Mouse (Mus musculus): ENCODE measurements around the gene Nckap5l. TPM values are rescaled to one million over a fixed set of nuclear protein-coding genes. Genes with fewer than 3 reads are reported as not detected.

Gene Nckap5l
- total and polyA plus RNA-seq, 3 experiments: 3.5 to 5.2 (median 4.2) TPM

GRCm38 (mm10) chr15:99500320-99500719, 42.8 kb upstream of the Nckap5l start:
- intact Hi-C loops (cut with DNase I): no loop called here
- Histone ChIP-seq H3K79me2 (replicated peaks; ENCODE audit: control insufficient read depth, insufficient read depth, low read length) (no peaks in the 10 kb centered on the region), H3K4me1 (ENCODE audit: control insufficient read depth, insufficient read depth, low read length) (peaks cover 9% of the 10 kb centered on the region)

GRCm38 (mm10) chr15:99499726-99500125, 42.2 kb upstream of the Nckap5l start:
- H3K79me2 ChIP-seq (replicated peaks; ENCODE audit: control insufficient read depth, insufficient read depth, low read length): no peaks in the 10 kb centered on the region
- intact Hi-C loops (cut with DNase I): loop anchor here (5.0 kb wide), 2 partner anchors 188 to 408 kb away; no protein-coding TSS in a partner anchor
- H3K36me3 ChIP-seq (ENCODE audit: control insufficient read depth, insufficient read depth, low read length): no peaks in the 10 kb centered on the region
- no peak for TF ChIP-seq EP300 (IDR thresholded peaks at IDR 0.05; ENCODE audit: insufficient read depth, low read depth, low read length)
- no peak for TF ChIP-seq POLR2A (IDR thresholded peaks at IDR 0.05; ENCODE audit: insufficient read depth, low read depth, low read length)
- TF ChIP-seq CTCF (IDR thresholded peaks at IDR 0.05): no peak
- no peaks in the 10 kb centered on the region for H3K27me3 ChIP-seq (ENCODE audit: control insufficient read depth, insufficient read depth, low read length)
- 32% methylated on average over 6 of the region's 6 CpGs for WGBS
- no peak overlapping the region for H3K27ac ChIP-seq
- H3K9ac ChIP-seq (ENCODE audit: low read depth, low read length): no peak overlapping the region
- no peak for DNase-seq
- H3K4me3 ChIP-seq: no peak overlapping the region
- H3K4me1 ChIP-seq (ENCODE audit: control insufficient read depth, insufficient read depth, low read length): peaks cover 9% of the 10 kb centered on the region

More at GRCm38 (mm10) chr15:99500320-99500719, 42.8 kb upstream of the Nckap5l start:
- no peak for DNase-seq
- Histone ChIP-seq H3K27me3 (ENCODE audit: control insufficient read depth, insufficient read depth, low read length) (no peaks in the 10 kb centered on the region), H3K27ac (no peak overlapping the region), H3K9ac (ENCODE audit: low read depth, low read length) (no peak overlapping the region), H3K36me3 (ENCODE audit: control insufficient read depth, insufficient read depth, low read length) (no peaks in the 10 kb centered on the region), H3K4me3 (no peak overlapping the region)
- WGBS: 40% methylated on average over 5 of the region's 5 CpGs
- TF ChIP-seq CTCF (IDR thresholded peaks at IDR 0.05) (no peak), EP300 (IDR thresholded peaks at IDR 0.05; ENCODE audit: insufficient read depth, low read depth, low read length) (no peak), POLR2A (IDR thresholded peaks at IDR 0.05; ENCODE audit: insufficient read depth, low read depth, low read length) (no peak)

- Histone ChIP-seq H3K79me2 (replicated peaks; ENCODE audit: control insufficient read depth, insufficient read depth, low read length) (no peaks in the 10 kb centered on the region), H3K27ac (no peak overlapping the region; the same call in 1 of the 2 replicates), H3K27me3 (ENCODE audit: control insufficient read depth, insufficient read depth, low read length) (no peaks in the 10 kb centered on the region), H3K36me3 (ENCODE audit: control insufficient read depth, insufficient read depth, low read length) (no peaks in the 10 kb centered on the region), H3K4me1 (ENCODE audit: control insufficient read depth, insufficient read depth, low read length) (peaks cover 9% of the 10 kb centered on the region), H3K9ac (ENCODE audit: low read depth, low read length) (no peak overlapping the region), H3K4me3 (no peak overlapping the region)
- intact Hi-C loops (cut with DNase I): loop anchor here (5.0 kb wide), 2 partner anchors 189 to 409 kb away; no protein-coding TSS in a partner anchor
- peak; percentile 36 to 61 for DNase-seq
- TF ChIP-seq CTCF (IDR thresholded peaks at IDR 0.05) (no peak), EP300 (IDR thresholded peaks at IDR 0.05; ENCODE audit: insufficient read depth, low read depth, low read length) (no peak), POLR2A (IDR thresholded peaks at IDR 0.05; ENCODE audit: insufficient read depth, low read depth, low read length) (no peak)
- WGBS: 25% methylated on average over 4 of the region's 4 CpGs
Observed at GRCm38 (mm10) chr15:99498781-99499180, 41.2 kb upstream of the Nckap5l start.

GRCm38 (mm10) chr15:99498356-99498755, 40.8 kb upstream of the Nckap5l start:
- intact Hi-C loops (cut with DNase I): loop anchor here (5.0 kb wide), 2 partner anchors 189 to 409 kb away; no protein-coding TSS in a partner anchor
- no peaks in the 10 kb centered on the region for H3K27me3 ChIP-seq (ENCODE audit: control insufficient read depth, insufficient read depth, low read length)
- H3K4me1 ChIP-seq (ENCODE audit: control insufficient read depth, insufficient read depth, low read length): peaks cover 9% of the 10 kb centered on the region
- DNase-seq: no peak
- WGBS: 28% methylated on average over 4 of the region's 4 CpGs
- peak overlapping the region; percentile 49 for H3K27ac ChIP-seq
- no peak overlapping the region for H3K9ac ChIP-seq (ENCODE audit: low read depth, low read length)
- no peaks in the 10 kb centered on the region for H3K79me2 ChIP-seq (replicated peaks; ENCODE audit: control insufficient read depth, insufficient read depth, low read length)
- H3K4me3 ChIP-seq: no peak overlapping the region
- TF ChIP-seq EP300 (IDR thresholded peaks at IDR 0.05; ENCODE audit: insufficient read depth, low read depth, low read length) (no peak), POLR2A (IDR thresholded peaks at IDR 0.05; ENCODE audit: insufficient read depth, low read depth, low read length) (no peak), CTCF (IDR thresholded peaks at IDR 0.05) (no peak)
- H3K36me3 ChIP-seq (ENCODE audit: control insufficient read depth, insufficient read depth, low read length): no peaks in the 10 kb centered on the region

GRCm38 (mm10) chr15:99497527-99498242, 40.1 kb upstream of the Nckap5l start:
- peak overlapping the region; percentile 7 for H3K4me3 ChIP-seq
- no peak overlapping the region for H3K9ac ChIP-seq (ENCODE audit: low read depth, low read length)
- H3K27ac ChIP-seq: peak overlapping the region; percentile 66

GRCm38 (mm10) chr15:99497061-99497460, 39.5 kb upstream of the Nckap5l start:
- Histone ChIP-seq H3K4me3 (peak overlapping the region; percentile 7), H3K27ac (peak overlapping the region; percentile 66), H3K9ac (ENCODE audit: low read depth, low read length) (no peak overlapping the region), H3K36me3 (ENCODE audit: control insufficient read depth, insufficient read depth, low read length) (no peaks in the 10 kb centered on the region), H3K27me3 (ENCODE audit: control insufficient read depth, insufficient read depth, low read length) (no peaks in the 10 kb centered on the region), H3K4me1 (ENCODE audit: control insufficient read depth, insufficient read depth, low read length) (peaks cover 9% of the 10 kb centered on the region), H3K79me2 (replicated peaks; ENCODE audit: control insufficient read depth, insufficient read depth, low read length) (no peaks in the 10 kb centered on the region)
- DNase-seq: peak; percentile 30 to 34
- TF ChIP-seq CTCF (IDR thresholded peaks at IDR 0.05) (peak; percentile 83), EP300 (IDR thresholded peaks at IDR 0.05; ENCODE audit: insufficient read depth, low read depth, low read length) (no peak)
- WGBS: 12% methylated on average over 4 of the region's 4 CpGs
- intact Hi-C loops (cut with DNase I): loop anchor here (1.0 to 5.0 kb wide), 4 partner anchors 99 to 410 kb away; no protein-coding TSS in a partner anchor

More at GRCm38 (mm10) chr15:99497527-99498242, 40.1 kb upstream of the Nckap5l start:
- H3K79me2 ChIP-seq (replicated peaks; ENCODE audit: control insufficient read depth, insufficient read depth, low read length): no peaks in the 10 kb centered on the region
- intact Hi-C loops (cut with DNase I): loop anchor here (1.0 to 5.0 kb wide), 4 partner anchors 99 to 410 kb away; no protein-coding TSS in a partner anchor
- 0 out of 2 replicates have a peak, but pooled peaks have one; percentile 38 for TF ChIP-seq EP300 (IDR thresholded peaks at IDR 0.05; ENCODE audit: insufficient read depth, low read depth, low read length)
- TF ChIP-seq CTCF (IDR thresholded peaks at IDR 0.05): no peak
- no peak for TF ChIP-seq POLR2A (IDR thresholded peaks at IDR 0.05; ENCODE audit: insufficient read depth, low read depth, low read length)
- 22% methylated on average over 12 of the region's 12 CpGs for WGBS
- DNase-seq: peak; percentile 64 to 75
- no peaks in the 10 kb centered on the region for H3K36me3 ChIP-seq (ENCODE audit: control insufficient read depth, insufficient read depth, low read length)
- H3K27me3 ChIP-seq (ENCODE audit: control insufficient read depth, insufficient read depth, low read length): no peaks in the 10 kb centered on the region
- H3K4me1 ChIP-seq (ENCODE audit: control insufficient read depth, insufficient read depth, low read length): peaks cover 9% of the 10 kb centered on the region
